Mouse (Mus musculus): ENCODE results near the gene Slc9a3r2. TPM values are rescaled to one million over a fixed set of nuclear protein-coding genes. Genes with fewer than 3 reads are reported as not detected.

Slc9a3r2 gene
- total RNA-seq, 2 experiments from 2014 or later = 61.8 to 75.0 TPM

- no peak for DNase-seq
Observed at GRCm38 (mm10) chr17:24635694-24636093, 14.4 kb downstream of the Slc9a3r2 start.

- DNase-seq = peak; percentile 28
Observed at GRCm38 (mm10) chr17:24635024-24635423, 15.1 kb downstream of the Slc9a3r2 start.

GRCm38 (mm10) chr17:24633831-24634230, 16.3 kb downstream of the Slc9a3r2 start:
- no peak for DNase-seq

GRCm38 (mm10) chr17:24632813-24633449, 17.2 kb downstream of the Slc9a3r2 start:
- DNase-seq = peak; percentile 80

- peak; percentile 85 for DNase-seq
Observed at GRCm38 (mm10) chr17:24632167-24632812, 17.8 kb downstream of the Slc9a3r2 start, which contains the start of the genes Tsc2 and Nthl1. TSS of gene Tsc2 (minus strand) at chr17:24632630. TSS of gene Nthl1 (plus strand) at chr17:24632680.

- no peak for DNase-seq
Observed at GRCm38 (mm10) chr17:24630072-24630471, 20.1 kb downstream of the Slc9a3r2 start.

GRCm38 (mm10) chr17:24628646-24629045, 21.5 kb downstream of the Slc9a3r2 start:
- DNase-seq = peak; percentile 81

- DNase-seq = no peak
Observed at GRCm38 (mm10) chr17:24625472-24625871, 24.7 kb downstream of the Slc9a3r2 start.

GRCm38 (mm10) chr17:24617561-24618194, 32.4 kb downstream of the Slc9a3r2 start:
- no peak for DNase-seq

- DNase-seq = no peak
Observed at GRCm38 (mm10) chr17:24610711-24611110, 39.4 kb downstream of the Slc9a3r2 start.

- no peak for DNase-seq
Observed at GRCm38 (mm10) chr17:24608874-24609273, 41.3 kb downstream of the Slc9a3r2 start.

- no peak for DNase-seq
Observed at GRCm38 (mm10) chr17:24608370-24608769, 41.8 kb downstream of the Slc9a3r2 start.

- no peak for DNase-seq
Observed at GRCm38 (mm10) chr17:24604557-24604956, 45.6 kb downstream of the Slc9a3r2 start.

GRCm38 (mm10) chr17:24603961-24604360, 46.2 kb downstream of the Slc9a3r2 start:
- no peak for DNase-seq

GRCm38 (mm10) chr17:24600502-24600901, 49.6 kb downstream of the Slc9a3r2 start:
- no peak for DNase-seq

- no peak for DNase-seq
Observed at GRCm38 (mm10) chr17:24597989-24598388, 52.1 kb downstream of the Slc9a3r2 start.

- DNase-seq = no peak
Observed at GRCm38 (mm10) chr17:24596471-24597183, 53.5 kb downstream of the Slc9a3r2 start.

GRCm38 (mm10) chr17:24596073-24596466, 54.1 kb downstream of the Slc9a3r2 start:
- DNase-seq = no peak

GRCm38 (mm10) chr17:24595126-24596072, 54.7 kb downstream of the Slc9a3r2 start:
- DNase-seq = no peak

- DNase-seq = no peak
Observed at GRCm38 (mm10) chr17:24593992-24594890, 55.9 kb downstream of the Slc9a3r2 start.

- no peak for DNase-seq
Observed at GRCm38 (mm10) chr17:24593248-24593647, 56.9 kb downstream of the Slc9a3r2 start.

Data from heart, postnatal 4 days (tissue).